Comparison of ENCODE assay signal across 11 mouse cellular contexts in the genomic region with DNA sequence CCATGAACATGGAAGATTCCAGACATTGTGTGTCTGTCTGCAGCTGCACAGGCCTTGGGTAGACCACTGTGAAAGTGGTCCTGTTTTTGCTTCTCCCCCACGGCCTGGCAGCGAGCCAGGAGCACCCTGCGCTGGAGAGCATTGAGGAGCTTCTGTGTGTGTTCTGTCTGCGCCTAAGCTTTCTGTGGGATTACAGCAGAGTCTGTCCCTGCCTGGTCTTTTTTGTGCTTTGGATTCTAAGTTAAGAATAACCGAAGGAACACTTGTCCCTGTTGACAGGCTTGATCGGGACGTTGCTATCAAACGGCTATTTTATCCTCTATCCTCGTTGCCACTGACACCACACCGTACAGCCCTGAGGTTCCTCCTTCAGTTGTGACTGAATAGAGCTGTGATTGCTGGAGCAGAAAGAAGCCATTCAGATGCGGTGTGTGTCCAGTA. TPM values are rescaled to one million over a fixed set of nuclear protein-coding genes. Genes with fewer than 3 reads are reported as not detected.
A peak's percentile ranks its signal among the peaks of the same experiment; 100 is the strongest.
DNase-seq lines count a peak whose midpoint lies in the region; ATAC-seq lines count a peak whose summit lies in the region.
"Had no signal": no experiment of that assay in that cellular context is flagged by ENCODE, and none has a peak within 500 bp of the region (broad histone marks: within the 10 kb centered on the region; RNA-seq: fewer than 3 reads in every experiment).

No protein-coding gene starts in this region.

- no peaks in the 10 kb centered on the region; the same call in 1 of the 2 replicates for H3K9me3 ChIP-seq in forebrain, embryonic 16.5 days (ENCODE audit: control insufficient read depth, low read length)
- H3K9me3 ChIP-seq in heart, embryonic 12.5 days (replicated peaks): peaks cover 9% of the 10 kb centered on the region; the same call in 1 of the 2 replicates
- no peaks in the 10 kb centered on the region for H3K9me3 ChIP-seq in midbrain, embryonic 15.5 days
- H3K9me3 ChIP-seq: lung, embryonic 15.5 days had no signal

- H3K4me1 ChIP-seq in forebrain, embryonic 16.5 days (replicated peaks; ENCODE audit: control insufficient read depth, insufficient read depth, low read length): peaks cover 62% of the 10 kb centered on the region
- peaks cover 47% of the 10 kb centered on the region for H3K4me1 ChIP-seq in heart, embryonic 12.5 days (replicated peaks)
- H3K4me1 ChIP-seq in midbrain, embryonic 15.5 days: peaks cover 56% of the 10 kb centered on the region

- WGBS in forebrain, embryonic 16.5 days: 47% methylated on average over 11 of the region's 11 CpGs
- WGBS in heart, embryonic 12.5 days: 37% methylated on average over 11 of the region's 11 CpGs
- WGBS in midbrain, embryonic 15.5 days: 40% methylated on average over 11 of the region's 11 CpGs

- H3K27ac ChIP-seq in forebrain, embryonic 16.5 days (ENCODE audit: low read length): peak overlapping the region; percentile 10; the same call in 1 of the 2 replicates
- peak overlapping the region; percentile 35 for H3K27ac ChIP-seq in heart, embryonic 12.5 days (ENCODE audit: poor library complexity, severe bottlenecking)
- peak overlapping the region; percentile 27; the same call in 1 of the 2 replicates for H3K27ac ChIP-seq in midbrain, embryonic 15.5 days
- H3K27ac ChIP-seq: limb, embryonic 15.5 days; lung, embryonic 15.5 days had no signal

- H3K36me3 ChIP-seq in forebrain, embryonic 16.5 days (ENCODE audit: control insufficient read depth, insufficient read depth): peaks cover 7% of the 10 kb centered on the region
- peaks cover 13% of the 10 kb centered on the region for H3K36me3 ChIP-seq in heart, embryonic 12.5 days
- no peaks in the 10 kb centered on the region; the same call in 1 of the 2 replicates for H3K36me3 ChIP-seq in midbrain, embryonic 15.5 days (replicated peaks)

- H3K27me3 ChIP-seq in forebrain, embryonic 16.5 days (replicated peaks; ENCODE audit: control insufficient read depth, insufficient read depth, low read length): no peaks in the 10 kb centered on the region
- H3K27me3 ChIP-seq in heart, embryonic 12.5 days (replicated peaks): no peaks in the 10 kb centered on the region
- no peaks in the 10 kb centered on the region for H3K27me3 ChIP-seq in midbrain, embryonic 15.5 days (replicated peaks)
- H3K27me3 ChIP-seq: limb, embryonic 15.5 days; lung, embryonic 15.5 days had no signal

- H3K9ac ChIP-seq in forebrain, embryonic 16.5 days (replicated peaks; ENCODE audit: low read depth, low read length): 0 out of 2 replicates have a peak overlapping the region, but pooled peaks have one; percentile 20
- no peak overlapping the region for H3K9ac ChIP-seq in heart, embryonic 12.5 days
- H3K9ac ChIP-seq in midbrain, embryonic 15.5 days: no peak overlapping the region
- H3K9ac ChIP-seq: limb, embryonic 15.5 days; lung, embryonic 15.5 days had no signal

- H3K4me2 ChIP-seq in forebrain, embryonic 16.5 days (ENCODE audit: low read length): no peak overlapping the region
- H3K4me2 ChIP-seq in heart, embryonic 12.5 days: peak overlapping the region; percentile 26
- no peak overlapping the region for H3K4me2 ChIP-seq in midbrain, embryonic 15.5 days
- H3K4me2 ChIP-seq: limb, embryonic 15.5 days; lung, embryonic 15.5 days had no signal

- ATAC-seq in forebrain, embryonic 16.5 days: 0 out of 2 replicates have a peak, but pooled peaks have one; percentile 39
- no peak for ATAC-seq in heart, embryonic 12.5 days (ENCODE audit: insufficient number of reproducible peaks, low FRiP score)
- ATAC-seq in midbrain, embryonic 15.5 days (replicated peaks): 0 out of 2 replicates have a peak, but pooled peaks have one; percentile 16
- ATAC-seq in CD4-positive, CD25-positive, alpha-beta regulatory T cell, adult 4 months: no peak

- DNase-seq in layer of hippocampus, adult 9-11 months: peak; percentile 20
- no peak for DNase-seq in layer of hippocampus, postnatal 25 days (ENCODE audit: extremely low spot score in 1 of 2, low spot score in 1 of 2)
- DNase-seq in urinary bladder, postnatal 36 days (ENCODE audit: low spot score in 2 of 2): no peak
- DNase-seq: cerebellum, postnatal 36 days; thymus, postnatal 4 days had no signal

- no peak overlapping the region for H3K4me3 ChIP-seq in forebrain, embryonic 16.5 days (replicated peaks; ENCODE audit: low read length)
- H3K4me3 ChIP-seq in heart, embryonic 12.5 days: no peak overlapping the region
- no peak overlapping the region for H3K4me3 ChIP-seq in midbrain, embryonic 15.5 days
- H3K4me3 ChIP-seq: limb, embryonic 15.5 days; lung, embryonic 15.5 days had no signal

RNA-seq across cellular contexts. Expression of a gene that starts 20.8 kb away (rescaled TPM):
- 100 to 1,000 TPM; 166 to 174 TPM for total RNA-seq in layer of hippocampus, postnatal 25 days (2021)
- 74.4 and 75.7 TPM in 2 replicates for polyA plus RNA-seq in forebrain, embryonic 16.5 days (2015; fragmentation: Nextera tagmentation; extraction: Ambion mirVana)
- polyA plus RNA-seq in heart, embryonic 12.5 days (2016; fragmentation: Nextera tagmentation; extraction: Ambion mirVana): 18.0 and 18.7 TPM in 2 replicates
- polyA plus RNA-seq in midbrain, embryonic 15.5 days (2015; fragmentation: Nextera tagmentation; extraction: Ambion mirVana): 70.3 and 71.0 TPM in 2 replicates
- 100 to 1,000 TPM in 1 of 2 experiments, 10 to 100 TPM in 1; 71.9 to 106 TPM for polyA plus RNA-seq in CD4-positive, CD25-positive, alpha-beta regulatory T cell, adult 4 months (2017; shearing (Covaris generic))

Comparison
In these comparisons a context has a peak if more than half of its experiments do, and no peak if none do; other contexts are left out.
1. ATAC-seq: peak in forebrain, embryonic 16.5 days (single experiment) and midbrain, embryonic 15.5 days (single experiment); none in heart, embryonic 12.5 days (single experiment) and CD4-positive, CD25-positive, alpha-beta regulatory T cell, adult 4 months (single experiment).
2. Peak in every context shown above with its lines, with median percentiles within 50 percentile points of each other: H3K27ac ChIP-seq.